ENCODE assay signal across 32 mouse cellular contexts in the genomic region with DNA sequence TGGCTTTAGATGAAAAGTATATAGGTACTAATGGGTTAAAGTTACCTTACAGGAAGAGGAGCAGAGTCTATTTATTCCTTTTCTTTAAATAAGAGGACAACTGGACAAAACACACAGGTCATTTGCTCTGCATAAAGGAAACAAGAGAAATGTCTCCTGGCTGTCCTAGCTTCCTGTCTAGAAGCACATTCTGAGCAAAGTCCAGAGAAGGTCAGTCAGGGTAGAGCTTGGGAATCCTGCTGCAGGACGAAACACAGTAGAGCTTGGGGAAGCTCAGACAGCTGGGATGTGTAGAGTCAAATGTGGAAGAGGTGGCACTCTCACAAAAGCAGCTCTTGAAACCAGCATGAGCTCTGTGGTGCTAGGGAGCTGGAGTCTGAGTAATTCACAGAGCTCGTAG. TPM values are rescaled to one million over a fixed set of nuclear protein-coding genes. Genes with fewer than 3 reads are reported as not detected.
DNase-seq lines count a peak whose midpoint lies in the region; ATAC-seq and TF ChIP-seq lines count a peak whose summit lies in the region.
"Had no signal": no experiment of that assay in that cellular context is flagged by ENCODE, and none has a peak within 500 bp of the region (broad histone marks: within the 10 kb centered on the region; RNA-seq: fewer than 3 reads in every experiment).

No protein-coding gene starts in this region.

- H3K9ac ChIP-seq in liver, adult 2 months (ENCODE audit: low read depth, low read length): no peak overlapping the region
- no peak overlapping the region for H3K9ac ChIP-seq in liver, embryonic 12.5 days
- H3K9ac ChIP-seq: forebrain, embryonic 13.5 days; hindbrain, embryonic 12.5 days; lung, embryonic 15.5 days; neural tube, embryonic 12.5 days had no signal

- DNase-seq in kidney, adult 9 months: peak; percentile 57
- no peak for DNase-seq in kidney, postnatal 10 days
- DNase-seq in liver, adult 2 months (ENCODE audit: extremely low read depth, low read depth, low spot score): peak; percentile 42
- DNase-seq in right cerebral cortex, postnatal 25 days: no peak
- DNase-seq: adrenal gland, adult 2 months; adrenal gland, postnatal 36 days; B cell, adult 2 months; cerebellum, adult 11 months; cerebellum, adult 9-10 months; cerebellum, postnatal 36 days; gastrocnemius, adult 2 months; gastrocnemius, postnatal 36 days; heart, adult 18-20 months; heart, postnatal 36 days; layer of hippocampus, postnatal 36 days; liver; right cerebral cortex, adult 18-20 months; right cerebral cortex, postnatal 4 days; thymus, adult 2 months; thymus, postnatal 36 days had no signal

- no peak overlapping the region for H3K4me2 ChIP-seq in liver, embryonic 12.5 days
- H3K4me2 ChIP-seq: forebrain, embryonic 13.5 days; heart, embryonic 11.5 days; hindbrain, embryonic 12.5 days; lung, embryonic 15.5 days; midbrain, embryonic 11.5 days; neural tube, embryonic 12.5 days had no signal

- no peak for TF ChIP-seq POLR2A in liver, adult 2 months (IDR thresholded peaks at IDR 0.05; ENCODE audit: extremely low read depth, insufficient read depth, low read length)

- H3K27ac ChIP-seq in liver, adult 2 months (replicated peaks; ENCODE audit: insufficient read depth, low read depth, low read length): peak overlapping the region; percentile 10; the same call in 1 of the 2 replicates
- no peak overlapping the region for H3K27ac ChIP-seq in liver, embryonic 12.5 days
- H3K27ac ChIP-seq in macrophage: peak overlapping the region; percentile 88
- H3K27ac ChIP-seq: forebrain, embryonic 13.5 days; gastrocnemius, adult 2 months; hindbrain, embryonic 12.5 days; hindbrain, postnatal 0 days; kidney, postnatal 0 days; lung, embryonic 15.5 days; neural tube, embryonic 12.5 days had no signal

- no peak for ATAC-seq in liver, embryonic 12.5 days
- ATAC-seq: activated CD4-positive, CD25-positive, alpha-beta regulatory T cell, adult 4 months; forebrain, embryonic 13.5 days; hindbrain, postnatal 0 days had no signal

- no peaks in the 10 kb centered on the region for H3K9me3 ChIP-seq in liver, embryonic 12.5 days (replicated peaks)
- H3K9me3 ChIP-seq: forebrain, embryonic 13.5 days; hindbrain, embryonic 12.5 days; lung, embryonic 15.5 days; neural tube, embryonic 12.5 days had no signal

- H3K36me3 ChIP-seq in liver, adult 2 months (ENCODE audit: control insufficient read depth, insufficient read depth, low read length): peaks cover 56% of the 10 kb centered on the region
- peaks cover 62% of the 10 kb centered on the region for H3K36me3 ChIP-seq in liver, embryonic 12.5 days
- H3K36me3 ChIP-seq in macrophage (ENCODE audit: inconsistent target): peaks cover 54% of the 10 kb centered on the region

- TF ChIP-seq CTCF in liver, adult 2 months (IDR thresholded peaks at IDR 0.05; ENCODE audit: low read depth, low read length): no peak

- 46% methylated on average over 2 of the region's 2 CpGs for WGBS in liver, adult 2 months
- 74% methylated on average over 2 of the region's 2 CpGs for WGBS in liver, embryonic 12.5 days (ENCODE audit: insufficient replicate concordance)
- WGBS in macrophage (ENCODE audit: missing documents): 94% methylated on average over 2 of the region's 2 CpGs

- no peaks in the 10 kb centered on the region for H3K79me2 ChIP-seq in liver, adult 2 months (ENCODE audit: control insufficient read depth, insufficient read depth, low read length)
- H3K79me2 ChIP-seq in macrophage (ENCODE audit: inconsistent target): peaks cover 6% of the 10 kb centered on the region; the same call in 1 of the 2 replicates

- no peaks in the 10 kb centered on the region for H3K27me3 ChIP-seq in liver, adult 2 months (ENCODE audit: control insufficient read depth, insufficient read depth, low read length)
- H3K27me3 ChIP-seq in liver, embryonic 12.5 days (replicated peaks): no peaks in the 10 kb centered on the region
- H3K27me3 ChIP-seq: forebrain, embryonic 13.5 days; hindbrain, embryonic 12.5 days; lung, embryonic 15.5 days; neural tube, embryonic 12.5 days had no signal

- peaks cover 12% of the 10 kb centered on the region; the same call in 1 of the 2 replicates for H3K4me1 ChIP-seq in liver, adult 2 months (ENCODE audit: control insufficient read depth, insufficient read depth, low read length)
- H3K4me1 ChIP-seq in liver, embryonic 12.5 days: no peaks in the 10 kb centered on the region
- H3K4me1 ChIP-seq: forebrain, embryonic 13.5 days; hindbrain, embryonic 12.5 days; lung, embryonic 15.5 days; neural tube, embryonic 12.5 days had no signal

- no peak overlapping the region for H3K4me3 ChIP-seq in liver, adult 2 months (ENCODE audit: insufficient read depth, low read depth, low read length)
- H3K4me3 ChIP-seq in liver, embryonic 12.5 days: no peak overlapping the region
- no peak overlapping the region for H3K4me3 ChIP-seq in macrophage (ENCODE audit: inconsistent target)
- H3K4me3 ChIP-seq: forebrain, embryonic 13.5 days; gastrocnemius, adult 2 months; hindbrain, embryonic 12.5 days; lung, embryonic 15.5 days; myocyte; neural tube, embryonic 12.5 days had no signal

RNA-seq across cellular contexts. Expression of a gene that starts 51.9 kb away (rescaled TPM):
- 17.8 and 19.5 TPM in 2 replicates for total RNA-seq in liver, adult 2 months (2014; rRNA removed)
- 7.2 and 9.3 TPM in 2 replicates for polyA plus RNA-seq in liver, adult 2 months (2012; rRNA removed)
- 34.9 and 37.5 TPM in 2 replicates for polyA plus RNA-seq in liver, embryonic 12.5 days (2016; fragmentation: Nextera tagmentation; extraction: Ambion mirVana)
- total RNA-seq in macrophage (2018; cell fraction: chromatin; rRNA removed): 100 to 1,000 TPM in 18 of 26 experiments, 10 to 100 TPM in 8; 34.9 to 251 (median 128) TPM
- 10 to 100 TPM; 47.4 to 89.8 (median 63.9) TPM for total RNA-seq in macrophage (2018; cell fraction: cytosol; rRNA removed)
- total RNA-seq in macrophage (2018; cell fraction: nucleus; rRNA removed): 100 to 1,000 TPM in 16 of 26 experiments, 10 to 100 TPM in 10; 40.4 to 190 (median 110) TPM
- 46.8 to 70.3 TPM (median 57.8 TPM) in 3 replicates for polyA plus RNA-seq in macrophage (2018)

Comparison
In these comparisons a context has a peak if more than half of its experiments do, and no peak if none do; other contexts are left out.
1. DNase-seq: peak in kidney, adult 9 months (single experiment) and liver, adult 2 months (single experiment); none in kidney, postnatal 10 days (single experiment) and right cerebral cortex, postnatal 25 days (single experiment).